Mouse (Mus musculus) embryonic stem cell, embryonic (primary cell): Measurements from ENCODE around the gene Ublcp1.

Source experiments
- CTCF ChIA-PET, 4 experiments: fragments of 300-600 bp in 2 of 4; fragments of 350-600 bp in 2 of 4; sonication (Branson Sonifier 250); formaldehyde crosslinking; loops; one replicate each; lab custom pipeline; 2022; ENCODE audit warnings: inconsistent platforms in 2 of 4; lab: Charles Lee
- POLR2A ChIA-PET, 4 experiments: fragments of 300-600 bp in 2 of 4; fragments of 350-600 bp in 2 of 4; sonication (Branson Sonifier 250); formaldehyde crosslinking; loops; one replicate each; lab custom pipeline; 2022; ENCODE audit warnings: antibody characterized with exemption in 4 of 4, inconsistent platforms in 1 of 4; lab: Charles Lee

The Ublcp1 gene

DNA sequence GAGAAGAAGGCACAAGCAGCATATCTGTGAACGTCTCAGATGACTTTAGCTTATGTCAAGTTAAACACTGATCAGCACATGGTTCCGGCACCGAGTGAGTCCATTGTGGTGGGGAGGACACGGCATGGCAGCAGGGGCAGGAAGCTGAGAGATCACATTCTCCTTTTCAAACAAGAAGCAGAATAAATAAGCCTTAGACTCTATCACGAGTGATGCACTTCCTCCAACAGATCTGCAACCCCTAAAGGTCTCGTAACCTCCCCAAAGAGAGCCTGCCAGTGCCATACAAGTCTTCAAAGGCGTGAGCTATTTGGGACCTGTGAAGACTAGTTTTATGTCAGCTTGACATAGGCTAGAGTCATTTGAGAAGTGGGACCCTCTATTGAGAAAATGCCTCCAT, 30.7 kb upstream of the Ublcp1 start:
- CTCF ChIA-PET: no interaction called here
- POLR2A ChIA-PET: interaction anchor here in 1 of 4 experiments (1.1 kb wide), 1 partner anchor 10 kb away, joined by 3 read pairs; no protein-coding TSS in a partner anchor

DNA sequence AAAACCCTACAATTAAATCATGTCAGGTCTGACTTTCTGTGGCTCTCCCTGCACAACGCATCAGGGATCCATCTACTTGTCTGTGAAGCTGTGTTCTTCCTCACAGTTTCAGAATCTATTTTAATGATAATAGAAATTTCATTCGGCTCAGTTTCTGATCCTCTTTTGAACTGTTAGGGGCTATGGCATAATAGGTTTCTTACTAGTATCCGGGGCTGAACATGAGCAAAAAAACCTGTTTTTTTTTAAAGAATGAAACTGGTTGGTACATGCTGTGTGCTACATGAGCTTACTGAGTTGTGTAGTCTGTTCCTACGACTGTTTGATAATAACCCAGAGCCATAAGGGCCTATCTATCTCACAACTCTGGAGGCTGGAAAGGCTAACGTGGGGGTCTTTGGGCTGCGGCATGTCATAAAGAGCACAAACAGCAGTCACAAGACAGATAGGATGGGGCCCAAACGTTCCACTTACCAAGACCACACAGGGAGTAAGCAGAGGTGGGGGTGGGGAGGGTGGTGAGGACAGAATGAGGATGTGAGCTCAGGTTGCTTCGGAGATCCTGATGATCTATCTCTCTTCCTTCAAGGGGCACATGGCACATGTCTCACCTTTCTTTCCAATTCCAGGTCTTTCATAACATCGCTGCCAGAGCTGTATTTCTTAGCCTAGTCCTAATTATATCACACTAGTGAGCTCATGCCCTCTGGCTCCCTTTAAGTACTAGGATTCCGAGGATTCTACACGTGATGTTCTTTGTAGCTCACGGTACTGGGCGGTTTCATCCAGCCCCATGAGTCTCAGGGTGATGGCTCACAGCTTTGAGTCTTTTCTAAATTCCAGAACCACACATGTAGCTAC, 28.3 kb upstream of the Ublcp1 start:
- ChIA-PET POLR2A (interaction anchor here in 1 of 4 experiments (0.6 kb wide), 1 partner anchor 107 kb away, joined by 3 read pairs; no protein-coding TSS in a partner anchor), CTCF (no interaction called here)

DNA sequence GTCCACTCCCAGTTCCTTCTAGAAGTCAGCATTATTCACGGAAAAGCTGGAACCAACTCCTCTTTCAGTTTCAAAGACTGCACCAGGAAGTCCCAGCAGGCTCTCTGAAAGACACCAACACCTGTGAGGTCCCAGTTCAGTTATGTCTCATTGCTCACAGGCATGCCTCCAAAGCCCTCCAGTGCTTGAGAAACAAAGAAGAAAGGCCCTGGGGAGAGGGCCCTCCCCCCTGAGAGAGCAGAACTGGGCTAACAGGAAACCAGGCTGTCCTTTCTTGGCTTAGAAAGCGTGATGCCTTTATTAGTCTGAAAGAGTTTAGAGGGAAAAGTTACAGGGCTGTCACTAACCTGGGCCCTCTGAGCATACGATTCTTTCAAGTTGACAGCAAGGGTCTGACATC, 25.9 kb upstream of the Ublcp1 start:
- CTCF ChIA-PET: no interaction called here
- POLR2A ChIA-PET: no interaction called here

DNA sequence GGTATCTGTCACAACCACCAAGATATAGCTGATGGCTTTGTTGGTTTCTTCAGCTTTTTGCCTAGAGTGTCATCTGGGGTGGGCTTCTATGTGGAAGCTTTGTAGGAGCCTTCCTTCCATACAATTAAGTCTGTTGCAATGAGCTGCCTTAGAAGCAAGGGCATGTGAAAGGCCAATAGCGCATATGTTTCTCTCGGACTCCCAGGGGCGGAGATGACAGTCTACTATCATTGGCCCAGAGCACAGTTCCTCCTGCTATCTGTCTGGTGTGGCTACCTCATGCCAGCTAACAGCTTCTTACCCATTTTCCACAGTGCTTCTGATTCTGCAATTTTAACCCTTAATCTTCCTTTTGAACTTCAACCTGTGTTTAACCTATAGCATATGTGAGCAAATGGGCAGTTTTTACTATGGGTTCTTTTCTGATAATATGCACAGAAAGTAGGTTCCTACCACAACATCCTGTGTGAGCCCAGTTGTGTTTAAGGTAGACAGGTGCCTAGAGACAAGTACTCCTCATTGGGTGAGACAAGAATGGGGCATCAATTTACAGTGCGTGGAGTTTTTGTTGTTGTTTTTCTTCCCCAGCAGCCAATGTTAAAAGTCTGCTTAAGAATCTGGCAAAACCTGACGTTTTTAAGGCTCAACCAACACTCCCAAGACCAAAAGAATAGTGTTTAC, 24.5 kb upstream of the Ublcp1 start:
- POLR2A ChIA-PET: interaction anchor here in 1 of 4 experiments (0.6 kb wide), 1 partner anchor 16 kb away, joined by 4 read pairs; no protein-coding TSS in a partner anchor
- CTCF ChIA-PET: no interaction called here

DNA sequence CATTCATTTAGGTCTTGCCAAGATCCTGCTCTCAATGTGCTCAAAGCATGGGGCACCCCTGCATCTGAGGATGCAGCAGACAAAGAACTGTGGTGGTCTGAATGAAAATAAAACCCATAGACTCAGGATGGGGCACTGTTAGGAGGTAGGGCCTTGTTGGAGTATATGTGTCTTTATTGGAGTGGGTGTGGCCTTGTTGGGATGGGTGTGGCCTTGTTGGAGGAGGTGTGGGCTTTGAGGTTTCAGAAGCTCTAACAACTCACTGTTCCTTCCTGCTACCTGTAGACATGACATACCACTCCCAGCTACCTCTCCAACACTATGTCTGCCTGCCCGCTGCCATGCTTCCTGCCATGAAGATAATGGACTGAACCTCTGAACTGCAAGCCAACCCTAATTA, 18.8 kb upstream of the Ublcp1 start:
- CTCF ChIA-PET: no interaction called here
- POLR2A ChIA-PET: interaction anchor here in 2 of 4 experiments (0.7 to 1.0 kb wide), 3 partner anchors 19 to 572 kb away, joined by 3 to 4 read pairs (median 3); partner anchors contain the start of gene Ublcp1 (in 2 of the 2)

DNA sequence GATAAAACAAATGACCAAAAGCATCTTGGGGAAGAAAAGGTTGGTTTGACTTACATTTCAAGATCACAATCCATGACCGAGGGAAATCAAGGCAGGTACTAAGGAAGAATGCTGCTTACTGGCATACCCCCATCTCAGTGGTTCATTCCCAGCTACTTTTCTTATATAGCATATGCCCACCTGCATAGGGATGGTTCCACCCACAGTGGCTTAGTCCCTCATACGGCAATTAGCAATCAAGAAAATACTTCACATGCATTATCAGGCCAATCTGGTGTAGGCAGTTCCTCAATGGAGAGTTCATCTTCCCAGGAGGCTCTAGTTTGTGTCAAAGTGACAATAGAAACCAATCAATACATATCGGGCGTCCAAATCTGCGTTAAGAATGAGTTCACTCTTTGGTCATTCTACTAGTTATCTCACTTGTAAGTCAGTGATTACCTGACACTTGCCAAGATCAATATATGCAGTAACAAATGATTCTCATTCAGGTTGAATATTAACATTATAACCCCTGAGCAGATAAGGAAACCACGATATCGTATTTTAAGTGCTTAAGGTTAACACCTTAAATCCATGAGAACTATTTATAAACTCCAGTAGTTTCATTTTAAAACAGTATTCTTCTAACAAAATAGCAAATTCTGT, 14.9 kb upstream of the Ublcp1 start:
- ChIA-PET POLR2A (no interaction called here), CTCF (no interaction called here)

DNA sequence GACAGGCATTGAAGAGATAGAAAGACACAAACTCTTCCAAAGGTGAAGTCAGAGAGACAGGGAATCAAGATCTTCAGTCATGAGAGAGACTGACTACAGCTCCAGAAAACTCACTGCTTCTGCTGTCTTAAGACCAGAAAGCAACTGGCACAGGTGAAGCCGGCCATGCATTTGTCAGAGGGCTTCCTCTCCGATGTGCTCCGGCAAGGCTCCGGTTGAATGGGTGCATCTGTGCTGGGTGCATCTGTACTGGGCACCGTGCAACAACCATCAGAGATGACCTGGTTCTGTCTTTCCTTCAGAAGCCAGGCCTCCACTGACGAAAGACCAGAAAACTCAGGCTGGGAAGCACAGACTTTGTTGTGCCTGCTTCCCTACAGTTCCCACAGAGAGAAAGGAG, 9.9 kb upstream of the Ublcp1 start:
- CTCF ChIA-PET: no interaction called here

DNA sequence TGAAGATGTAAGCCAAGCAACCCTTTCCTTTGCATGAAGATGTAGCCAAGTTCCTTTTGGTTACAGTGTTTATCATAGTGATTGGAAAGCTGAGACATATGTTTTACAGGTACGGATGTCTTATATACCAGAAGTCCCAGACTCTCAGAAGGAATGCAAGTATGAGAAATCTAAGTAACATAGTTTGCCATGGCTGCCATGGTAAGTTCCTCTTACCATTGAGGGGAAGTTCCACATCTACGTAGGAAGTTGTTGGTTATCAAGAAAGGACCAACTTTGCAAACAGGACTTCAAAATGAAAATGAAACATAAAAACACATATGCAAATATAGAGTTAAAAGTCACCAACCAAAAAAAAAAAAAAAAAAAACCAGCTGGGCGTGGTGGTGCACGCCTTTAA, 8.1 kb upstream of the Ublcp1 start:
- CTCF ChIA-PET: no interaction called here
- POLR2A ChIA-PET: interaction anchor here in 3 of 4 experiments (0.6 kb wide), 3 partner anchors 16 to 386 kb away, joined by 3 to 4 read pairs (median 3); no protein-coding TSS in a partner anchor

More for the DNA sequence above, 9.9 kb upstream of the Ublcp1 start:
- POLR2A ChIA-PET: no interaction called here

DNA sequence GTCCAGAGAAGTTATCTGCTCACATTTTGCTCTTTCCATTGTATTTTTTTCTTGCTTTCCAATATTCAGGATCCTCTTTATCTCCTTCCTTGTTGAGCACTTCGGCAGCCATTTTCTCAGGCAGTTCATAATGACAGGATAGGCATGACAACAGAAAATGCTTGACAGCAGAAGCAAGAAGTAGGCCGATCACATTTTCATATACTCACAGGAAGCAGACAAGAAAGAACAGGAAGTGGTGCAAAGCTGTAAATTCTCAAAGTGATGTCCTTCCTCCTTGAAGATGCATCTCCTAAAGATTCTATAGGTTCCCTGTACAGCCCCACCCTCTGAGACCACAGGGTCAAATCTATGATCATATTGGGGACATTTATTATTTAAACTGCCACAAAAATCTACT, 6.1 kb upstream of the Ublcp1 start:
- ChIA-PET CTCF (no interaction called here), POLR2A (no interaction called here)

DNA sequence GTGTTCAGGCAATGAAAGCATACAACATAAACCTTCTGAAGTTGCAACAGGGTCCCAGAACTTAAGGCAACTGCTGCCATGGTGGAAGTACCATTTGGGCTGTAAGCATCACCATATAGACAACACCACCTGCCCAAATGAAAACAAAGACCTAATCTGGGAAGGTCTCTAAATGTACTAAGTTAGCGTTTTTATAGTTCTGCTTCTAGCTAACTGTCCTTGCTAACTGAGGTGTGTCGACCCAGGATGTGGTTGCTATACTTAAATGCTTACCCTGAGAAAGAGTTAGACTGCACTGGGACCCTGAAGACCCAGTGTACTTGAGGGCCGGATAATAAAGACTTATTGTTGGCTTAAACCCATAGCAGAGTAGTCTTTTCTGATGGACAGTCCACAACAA, 5.2 kb upstream of the Ublcp1 start:
- POLR2A ChIA-PET: no interaction called here
- CTCF ChIA-PET: no interaction called here

DNA sequence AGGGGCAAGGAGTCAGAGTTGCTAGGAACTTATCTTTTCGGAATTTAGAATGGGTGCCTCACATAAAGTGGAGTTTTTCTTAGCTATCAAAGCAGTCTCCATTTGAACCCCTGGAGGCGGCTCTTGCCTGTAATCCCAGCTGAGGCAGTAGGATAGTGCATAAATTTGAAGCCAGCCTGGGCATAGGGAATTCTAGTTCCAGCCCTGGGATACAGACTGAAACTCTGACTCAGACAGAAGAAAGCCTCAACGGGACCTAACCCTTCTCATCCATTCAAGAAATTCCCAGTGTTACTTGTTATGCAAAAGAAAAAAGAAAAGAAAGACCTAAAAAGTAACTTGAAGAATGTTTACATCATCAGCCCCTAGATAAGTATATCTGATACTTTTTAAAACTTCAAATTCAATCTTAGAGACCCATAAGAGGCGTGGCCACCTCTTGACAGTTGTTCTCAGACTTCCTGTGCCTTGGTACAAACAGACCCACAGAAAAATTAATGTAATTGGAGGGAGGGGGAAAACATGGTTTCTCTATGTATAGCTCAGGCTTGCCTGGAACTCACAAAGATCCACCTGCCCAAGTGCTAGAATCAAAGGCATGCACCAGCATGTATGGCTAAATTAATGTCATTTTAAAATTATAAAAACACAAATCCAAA, 1.2 kb upstream of the Ublcp1 start:
- ChIA-PET POLR2A (interaction anchor here in 2 of 4 experiments (0.7 to 2.4 kb wide), 14 partner anchors 8 to 1522 kb away, joined by 3 to 7 read pairs (median 3); no protein-coding TSS in a partner anchor), CTCF (interaction anchor here in 2 of 4 experiments (0.7 to 1.3 kb wide), 2 partner anchors 80 to 110 kb away, joined by 3 to 4 read pairs; no protein-coding TSS in a partner anchor)

DNA sequence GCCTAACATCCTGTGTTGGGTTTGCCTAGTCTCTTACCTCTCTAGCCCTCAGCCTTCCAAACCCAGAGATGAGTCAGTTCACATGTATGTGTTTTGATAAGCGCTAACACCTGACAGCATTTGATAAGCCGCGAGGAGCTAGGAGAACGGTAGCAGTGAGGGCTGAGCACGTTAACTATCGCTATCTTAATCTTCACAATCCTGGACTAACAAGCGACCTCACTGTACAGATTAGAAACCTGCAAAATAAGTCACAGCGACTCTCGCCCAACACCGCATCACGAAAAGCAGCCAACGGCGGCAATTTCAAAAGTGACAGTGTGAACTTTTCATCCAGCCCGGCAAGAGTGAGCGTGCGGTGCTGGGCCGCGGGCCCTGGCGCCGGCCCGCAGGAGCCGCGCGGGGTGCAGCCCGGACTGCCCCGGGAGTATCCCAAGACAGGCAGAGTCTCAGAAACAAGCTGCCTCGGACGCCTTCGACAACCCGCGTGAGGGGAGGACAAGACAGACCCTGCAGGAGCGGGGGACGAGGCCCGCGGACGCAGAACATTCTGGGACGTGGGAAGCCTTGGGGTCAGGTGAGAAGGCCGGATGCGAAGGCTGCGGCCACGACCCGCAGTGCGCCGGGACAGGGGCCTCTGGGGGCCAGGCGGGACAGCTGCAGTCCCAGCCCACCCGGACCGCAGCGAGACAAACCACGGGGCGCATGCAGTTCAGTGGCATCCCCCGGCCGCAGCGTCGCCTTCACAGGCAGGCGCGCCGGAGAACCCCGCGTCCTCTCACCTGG, 459 bp downstream of the Ublcp1 start:
- ChIA-PET CTCF (interaction anchor here in 2 of 4 experiments (0.5 to 1.3 kb wide), 4 partner anchors 71 to 372 kb away, joined by 3 read pairs; no protein-coding TSS in a partner anchor), POLR2A (interaction anchor here in 3 of 4 experiments (0.8 to 2.4 kb wide), 24 partner anchors 9 to 722 kb away, joined by 3 to 7 read pairs (median 4); partner anchors contain the start of genes Il12b (in 1 of the 3) and Ttc1 (in 1 of the 3))

DNA sequence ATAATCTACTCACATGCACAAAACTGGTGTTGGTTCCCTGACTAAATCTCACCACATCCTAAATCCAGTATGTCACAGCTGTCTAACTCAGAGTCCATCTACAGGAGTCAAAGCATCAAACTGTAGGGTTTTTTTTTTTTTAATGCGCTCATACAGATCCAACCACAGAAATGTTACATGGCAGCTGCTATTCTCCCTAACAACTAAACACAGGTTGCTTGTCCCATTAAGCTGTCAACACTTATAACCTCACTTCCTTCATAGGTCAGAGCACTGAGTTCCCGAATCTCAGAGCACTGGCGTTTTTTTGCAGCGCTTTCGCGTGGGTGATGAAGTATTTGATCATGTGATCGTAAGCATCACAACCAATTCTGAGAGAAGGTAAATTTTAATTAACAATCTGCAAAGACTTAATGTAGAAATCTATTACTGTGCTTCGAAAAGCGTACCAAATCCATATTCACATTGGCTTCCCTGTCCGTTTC, 1.9 kb downstream of the Ublcp1 start:
- ChIA-PET POLR2A (interaction anchor here in 1 of 4 experiments (0.7 kb wide), 1 partner anchor 137 kb away, joined by 3 read pairs; no protein-coding TSS in a partner anchor), CTCF (interaction anchor here in 1 of 4 experiments (1.5 kb wide), 1 partner anchor 15 kb away, joined by 3 read pairs; no protein-coding TSS in a partner anchor)

DNA sequence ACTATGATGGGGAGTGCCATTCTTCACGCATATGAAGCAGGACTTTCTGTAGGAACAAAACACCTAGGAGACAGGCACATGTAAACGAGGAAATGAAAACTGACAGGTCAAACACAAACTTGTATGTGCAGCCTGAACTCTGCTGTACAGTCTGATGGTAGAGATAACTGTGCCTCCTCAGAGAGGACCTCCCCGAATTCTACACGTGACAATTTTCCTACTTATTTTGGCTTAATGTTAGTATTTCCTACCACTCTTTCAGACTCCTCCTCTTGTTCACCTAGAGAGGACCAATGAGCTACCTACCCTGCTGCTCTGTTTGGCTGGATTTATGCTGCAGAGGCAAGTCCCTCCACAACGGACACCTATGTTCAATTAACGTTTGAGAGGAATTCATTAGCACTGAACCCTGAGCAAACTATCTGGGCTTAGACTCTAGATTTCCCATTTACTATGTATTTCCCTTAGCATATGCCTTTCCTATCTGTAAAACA, 3.3 kb downstream of the Ublcp1 start:
- CTCF ChIA-PET: interaction anchor here in 1 of 4 experiments (1.5 kb wide), 1 partner anchor 14 kb away, joined by 3 read pairs; no protein-coding TSS in a partner anchor
- POLR2A ChIA-PET: interaction anchor here in 1 of 4 experiments (0.6 kb wide), 1 partner anchor 724 kb away, joined by 3 read pairs; no protein-coding TSS in a partner anchor

DNA sequence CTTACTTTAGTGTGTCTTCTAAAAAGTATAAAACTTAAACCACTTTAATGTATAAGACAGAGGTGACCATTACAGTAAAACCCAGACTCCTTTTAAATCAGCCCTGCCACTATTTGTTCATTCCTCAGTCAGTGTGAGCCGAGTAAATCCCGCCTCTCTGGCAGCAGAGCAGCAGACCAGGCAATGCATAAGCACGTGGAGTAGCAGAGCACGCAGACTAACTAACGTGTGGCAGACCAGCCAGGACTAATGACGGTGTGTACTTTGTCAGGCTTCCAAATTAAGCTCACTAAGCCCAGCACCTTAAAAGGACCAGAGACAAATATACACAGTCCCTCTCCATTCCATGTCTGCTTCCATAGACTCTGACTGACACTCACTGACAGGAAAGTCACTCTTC, 8.8 kb downstream of the Ublcp1 start:
- ChIA-PET POLR2A (interaction anchor here in 2 of 4 experiments (0.7 to 1.6 kb wide), 2 partner anchors 8 to 9 kb away, joined by 3 to 5 read pairs; partner anchors contain the start of gene Ublcp1 (in 2 of the 2)), CTCF (no interaction called here)

DNA sequence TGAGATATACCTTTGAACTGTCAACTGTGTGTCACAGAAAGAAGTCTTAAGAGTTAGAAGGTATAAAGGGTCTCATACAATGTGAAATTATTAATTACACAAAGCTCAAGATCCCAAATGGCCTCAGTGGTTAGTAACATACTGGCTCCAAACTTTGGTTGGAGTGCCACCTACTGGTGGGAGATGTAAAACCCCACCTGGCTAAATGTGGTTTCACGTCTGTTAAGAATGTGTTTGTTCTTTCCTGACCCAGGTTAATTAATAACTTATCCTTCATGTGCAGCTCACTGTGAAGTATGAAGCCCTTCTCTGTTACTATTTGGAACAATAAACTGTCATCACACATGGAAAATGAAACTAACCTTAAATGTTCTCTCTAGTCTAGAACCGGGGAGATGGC, 16.9 kb downstream of the Ublcp1 start:
- ChIA-PET CTCF (interaction anchor here (0.5 to 1.8 kb wide), 27 partner anchors 9 to 687 kb away, joined by 3 to 8 read pairs (median 3); no protein-coding TSS in a partner anchor), POLR2A (interaction anchor here in 2 of 4 experiments (1.1 to 1.4 kb wide), 3 partner anchors 12 to 54 kb away, joined by 3 read pairs; partner anchors contain the start of gene Ublcp1 (in 1 of the 2))
